Mouse (Mus musculus): ENCODE measurements around the gene Cog4.
"Not testable (repeated sequence)": the region's sequence is repeated elsewhere in the genome, so short reads cannot be mapped to it uniquely, and the experiment has no call there.

- not testable (repeated sequence) for TF ChIP-seq GATA1 (IDR thresholded peaks at IDR 0.05; ENCODE audit: borderline replicate concordance, low read length); FLI1 (IDR thresholded peaks at IDR 0.05; ENCODE audit: low read length)
Observed at GRCm38 (mm10) chr8:110929672-110930071, 83.3 kb downstream of the Cog4 start.

Measured in megakaryocyte, embryonic 14.5 days (primary cell).